In genomic region chr19:45057724-45058112, GRCm38 (mm10) we compare ENCODE assay signal across 7 mouse cellular contexts. TPM values are rescaled to one million over a fixed set of nuclear protein-coding genes. Genes with fewer than 3 reads are reported as not detected.
DNase-seq lines count a peak whose midpoint lies in the region; ATAC-seq and TF ChIP-seq lines count a peak whose summit lies in the region.

No protein-coding gene starts in this region.

- peaks cover 2% of the 10 kb centered on the region; the same call in 1 of the 2 replicates for H3K4me1 ChIP-seq in liver, adult 2 months (ENCODE audit: control insufficient read depth, insufficient read depth, low read length)
- H3K4me1 ChIP-seq in embryonic facial prominence, embryonic 15.5 days, result peaks cover 36% of the 10 kb centered on the region
- no peaks in the 10 kb centered on the region; the same call in 1 of the 2 replicates for H3K4me1 ChIP-seq in intestine, postnatal 0 days (replicated peaks; ENCODE audit: control insufficient read depth, insufficient read depth, low read length)
- H3K4me1 ChIP-seq in neural tube, embryonic 14.5 days (ENCODE audit: control insufficient read depth, insufficient read depth, low read length), result peaks cover 19% of the 10 kb centered on the region; the same call in 1 of the 2 replicates

- H3K36me3 ChIP-seq in liver, adult 2 months (ENCODE audit: control insufficient read depth, insufficient read depth, low read length), result no peaks in the 10 kb centered on the region
- peaks cover 16% of the 10 kb centered on the region for H3K36me3 ChIP-seq in embryonic facial prominence, embryonic 15.5 days
- H3K36me3 ChIP-seq in intestine, postnatal 0 days (ENCODE audit: control insufficient read depth, insufficient read depth), result peaks cover 16% of the 10 kb centered on the region
- peaks cover 17% of the 10 kb centered on the region for H3K36me3 ChIP-seq in neural tube, embryonic 14.5 days (ENCODE audit: control insufficient read depth, insufficient read depth, low read length)

- no peaks in the 10 kb centered on the region for H3K79me2 ChIP-seq in liver, adult 2 months (ENCODE audit: control insufficient read depth, insufficient read depth, low read length)

- DNase-seq in liver, adult 2 months (ENCODE audit: extremely low read depth, low read depth, low spot score), result no peak
- no peak for DNase-seq in liver
- no peak for DNase-seq in ovary, adult 18-20 months (ENCODE audit: low spot score)
- no peak for DNase-seq in thymus, postnatal 0 days (ENCODE audit: low spot score)

- H3K9ac ChIP-seq in liver, adult 2 months (ENCODE audit: low read depth, low read length), result peak overlapping the region; percentile 68
- peak overlapping the region; percentile 37 for H3K9ac ChIP-seq in embryonic facial prominence, embryonic 15.5 days
- peak overlapping the region; percentile 51; the same call in 1 of the 2 replicates for H3K9ac ChIP-seq in intestine, postnatal 0 days (ENCODE audit: low read depth, low read length)
- H3K9ac ChIP-seq in neural tube, embryonic 14.5 days (replicated peaks; ENCODE audit: low read depth, low read length), result peak overlapping the region; percentile 63

- H3K4me3 ChIP-seq in liver, adult 2 months (ENCODE audit: insufficient read depth, low read depth, low read length), result peak overlapping the region; percentile 41; the same call in 1 of the 2 replicates
- peak overlapping the region; percentile 60 for H3K4me3 ChIP-seq in embryonic facial prominence, embryonic 15.5 days (replicated peaks)
- peak overlapping the region; percentile 59 for H3K4me3 ChIP-seq in intestine, postnatal 0 days (ENCODE audit: low read depth, low read length)
- H3K4me3 ChIP-seq in neural tube, embryonic 14.5 days (ENCODE audit: low read depth, low read length), result peak overlapping the region; percentile 39

- H3K27me3 ChIP-seq in liver, adult 2 months (ENCODE audit: control insufficient read depth, insufficient read depth, low read length), result no peaks in the 10 kb centered on the region
- H3K27me3 ChIP-seq in embryonic facial prominence, embryonic 15.5 days, result no peaks in the 10 kb centered on the region
- no peaks in the 10 kb centered on the region for H3K27me3 ChIP-seq in intestine, postnatal 0 days (replicated peaks; ENCODE audit: control insufficient read depth, insufficient read depth, low read length)
- no peaks in the 10 kb centered on the region for H3K27me3 ChIP-seq in neural tube, embryonic 14.5 days (ENCODE audit: control insufficient read depth, insufficient read depth, low read length)

- H3K27ac ChIP-seq in liver, adult 2 months (replicated peaks; ENCODE audit: insufficient read depth, low read depth, low read length), result peak overlapping the region; percentile 74
- peak overlapping the region; percentile 97 for H3K27ac ChIP-seq in embryonic facial prominence, embryonic 15.5 days (replicated peaks)
- H3K27ac ChIP-seq in intestine, postnatal 0 days (ENCODE audit: low read depth, low read length), result peak overlapping the region; percentile 95
- peak overlapping the region; percentile 97 for H3K27ac ChIP-seq in neural tube, embryonic 14.5 days (ENCODE audit: low read depth, low read length)

- TF ChIP-seq CTCF in liver, adult 2 months (IDR thresholded peaks at IDR 0.05; ENCODE audit: low read depth, low read length), result no peak
- TF ChIP-seq CTCF in intestine, postnatal 0 days (IDR thresholded peaks at IDR 0.05; ENCODE audit: low read depth), result no peak

- ATAC-seq in embryonic facial prominence, embryonic 15.5 days (ENCODE audit: insufficient number of reproducible peaks, low FRiP score, low TSS enrichment, low read depth), result no peak
- no peak for ATAC-seq in intestine, postnatal 0 days
- ATAC-seq in neural tube, embryonic 14.5 days (ENCODE audit: low read depth), result no peak

- no peaks in the 10 kb centered on the region for H3K9me3 ChIP-seq in embryonic facial prominence, embryonic 15.5 days (replicated peaks)
- no peaks in the 10 kb centered on the region for H3K9me3 ChIP-seq in intestine, postnatal 0 days (ENCODE audit: control insufficient read depth)
- no peaks in the 10 kb centered on the region for H3K9me3 ChIP-seq in neural tube, embryonic 14.5 days (ENCODE audit: control insufficient read depth, low read length)

- TF ChIP-seq POLR2A in liver, adult 2 months (IDR thresholded peaks at IDR 0.05; ENCODE audit: extremely low read depth, insufficient read depth, low read length), result no peak

- 37% methylated on average over 7 of the region's 7 CpGs for WGBS in liver, adult 2 months
- WGBS in embryonic facial prominence, embryonic 15.5 days, result 32% methylated on average over 7 of the region's 7 CpGs
- WGBS in intestine, postnatal 0 days, result 28% methylated on average over 7 of the region's 7 CpGs
- 53% methylated on average over 7 of the region's 7 CpGs for WGBS in neural tube, embryonic 14.5 days

- H3K4me2 ChIP-seq in embryonic facial prominence, embryonic 15.5 days (replicated peaks), result peak overlapping the region; percentile 75
- peak overlapping the region; percentile 80 for H3K4me2 ChIP-seq in intestine, postnatal 0 days (replicated peaks; ENCODE audit: low read depth)
- H3K4me2 ChIP-seq in neural tube, embryonic 14.5 days (ENCODE audit: low read depth, low read length), result peak overlapping the region; percentile 57

RNA-seq across cellular contexts. Expression of gene Sfxn3, which starts 10.4 kb away (rescaled TPM):
- total RNA-seq in liver, adult 2 months (2014; rRNA removed), result 0.65 and 0.94 TPM in 2 replicates
- 0.76 and 1.5 TPM in 2 replicates for polyA plus RNA-seq in liver, adult 2 months (2012; rRNA removed)
- 37.4 and 41.3 TPM in 2 replicates for polyA plus RNA-seq in embryonic facial prominence, embryonic 15.5 days (2015; fragmentation: Nextera tagmentation; extraction: Ambion mirVana)
- polyA plus RNA-seq in intestine, postnatal 0 days (2015; fragmentation: Nextera tagmentation; extraction: Ambion mirVana), result 15.1 and 17.5 TPM in 2 replicates
- 73.7 and 79.6 TPM in 2 replicates for polyA plus RNA-seq in neural tube, embryonic 14.5 days (2014; fragmentation: Nextera tagmentation; extraction: Ambion mirVana)
- 17.4 and 17.9 TPM in 2 replicates for polyA plus RNA-seq in thymus, postnatal 0 days (2015; fragmentation: Nextera tagmentation; extraction: Ambion mirVana)

RNA-seq across cellular contexts. Expression of gene Pdzd7, which starts 12.2 kb away (rescaled TPM):
- total RNA-seq in liver, adult 2 months (2014; rRNA removed), result not detected in 2 replicates
- polyA plus RNA-seq in liver, adult 2 months (2012; rRNA removed), result 0.06 TPM in 1 of 2 replicates, not detected in the other
- polyA plus RNA-seq in embryonic facial prominence, embryonic 15.5 days (2015; fragmentation: Nextera tagmentation; extraction: Ambion mirVana), result 0.68 and 0.75 TPM in 2 replicates
- polyA plus RNA-seq in intestine, postnatal 0 days (2015; fragmentation: Nextera tagmentation; extraction: Ambion mirVana), result 0.22 and 0.37 TPM in 2 replicates
- polyA plus RNA-seq in neural tube, embryonic 14.5 days (2014; fragmentation: Nextera tagmentation; extraction: Ambion mirVana), result 2.3 and 2.5 TPM in 2 replicates
- polyA plus RNA-seq in thymus, postnatal 0 days (2015; fragmentation: Nextera tagmentation; extraction: Ambion mirVana), result 0.05 and 0.08 TPM in 2 replicates

RNA-seq across cellular contexts. Expression of gene Kazald1, which starts 17.3 kb away (rescaled TPM):
- 0.67 and 1.2 TPM in 2 replicates for total RNA-seq in liver, adult 2 months (2014; rRNA removed)
- 1.1 and 1.2 TPM in 2 replicates for polyA plus RNA-seq in liver, adult 2 months (2012; rRNA removed)
- polyA plus RNA-seq in embryonic facial prominence, embryonic 15.5 days (2015; fragmentation: Nextera tagmentation; extraction: Ambion mirVana), result 58.2 and 59.1 TPM in 2 replicates
- polyA plus RNA-seq in intestine, postnatal 0 days (2015; fragmentation: Nextera tagmentation; extraction: Ambion mirVana), result 1.2 and 2.1 TPM in 2 replicates
- 1.2 and 2.1 TPM in 2 replicates for polyA plus RNA-seq in neural tube, embryonic 14.5 days (2014; fragmentation: Nextera tagmentation; extraction: Ambion mirVana)
- polyA plus RNA-seq in thymus, postnatal 0 days (2015; fragmentation: Nextera tagmentation; extraction: Ambion mirVana), result 9.0 and 10.8 TPM in 2 replicates

RNA-seq across cellular contexts. Expression of gene Lzts2, which starts 43.5 kb away (rescaled TPM):
- total RNA-seq in liver, adult 2 months (2014; rRNA removed), result 3.4 and 4.6 TPM in 2 replicates
- 14.2 and 14.3 TPM in 2 replicates for polyA plus RNA-seq in liver, adult 2 months (2012; rRNA removed)
- 75.8 and 80.5 TPM in 2 replicates for polyA plus RNA-seq in embryonic facial prominence, embryonic 15.5 days (2015; fragmentation: Nextera tagmentation; extraction: Ambion mirVana)
- 26.0 and 26.2 TPM in 2 replicates for polyA plus RNA-seq in intestine, postnatal 0 days (2015; fragmentation: Nextera tagmentation; extraction: Ambion mirVana)
- polyA plus RNA-seq in neural tube, embryonic 14.5 days (2014; fragmentation: Nextera tagmentation; extraction: Ambion mirVana), result 16.1 and 20.3 TPM in 2 replicates
- 12.5 and 13.2 TPM in 2 replicates for polyA plus RNA-seq in thymus, postnatal 0 days (2015; fragmentation: Nextera tagmentation; extraction: Ambion mirVana)

RNA-seq across cellular contexts. Expression of gene Mrpl43, which starts 51.5 kb away (rescaled TPM):
- total RNA-seq in liver, adult 2 months (2014; rRNA removed), result 26.6 and 32.3 TPM in 2 replicates
- polyA plus RNA-seq in liver, adult 2 months (2012; rRNA removed), result 76.2 and 80.0 TPM in 2 replicates
- polyA plus RNA-seq in embryonic facial prominence, embryonic 15.5 days (2015; fragmentation: Nextera tagmentation; extraction: Ambion mirVana), result 73.1 and 77.3 TPM in 2 replicates
- polyA plus RNA-seq in intestine, postnatal 0 days (2015; fragmentation: Nextera tagmentation; extraction: Ambion mirVana), result 80.1 and 83.0 TPM in 2 replicates
- 82.0 and 88.0 TPM in 2 replicates for polyA plus RNA-seq in neural tube, embryonic 14.5 days (2014; fragmentation: Nextera tagmentation; extraction: Ambion mirVana)
- 89.1 and 102 TPM in 2 replicates for polyA plus RNA-seq in thymus, postnatal 0 days (2015; fragmentation: Nextera tagmentation; extraction: Ambion mirVana)
